Mouse (Mus musculus) megakaryocyte-erythroid progenitor cell, adult 5-6 weeks (primary cell): Measurements from ENCODE around the gene Sptssa. TPM values are rescaled to one million over a fixed set of nuclear protein-coding genes. Genes with fewer than 3 reads are reported as not detected.
A peak's percentile ranks its signal among the peaks of the same experiment; 100 is the strongest.
"Not testable (repeated sequence)": the region's sequence is repeated elsewhere in the genome, so short reads cannot be mapped to it uniquely, and the experiment has no call there.

Experiments used
- ATAC-seq: replicated peaks from 2 replicates; pipeline ENCODE4 v1.8.0; 2016; ENCODE audit warnings: mild to moderate bottlenecking, inconsistent platforms; ENCODE audit not compliant: severe bottlenecking, poor library complexity, low FRiP score, low TSS enrichment
- total RNA-seq, 2 experiments: library from RNA; stranded (forward) in 1 of 2; stranded (reverse) in 1 of 2; fragments of 200-1000, 215-1000 nt in 1 of 2; fragments of >200 nt in 1 of 2; fragmentation: Nextera tagmentation in 1 of 2; gene quantifications; 2 replicates each; pipeline ENCODE4 v1.2.3; 2014 to 2017

Gene Sptssa
- total RNA-seq (2014; fragmentation: Nextera tagmentation) (99.0 and 120 TPM in 2 replicates), total RNA-seq (2017) (133 and 170 TPM in 2 replicates)

DNA sequence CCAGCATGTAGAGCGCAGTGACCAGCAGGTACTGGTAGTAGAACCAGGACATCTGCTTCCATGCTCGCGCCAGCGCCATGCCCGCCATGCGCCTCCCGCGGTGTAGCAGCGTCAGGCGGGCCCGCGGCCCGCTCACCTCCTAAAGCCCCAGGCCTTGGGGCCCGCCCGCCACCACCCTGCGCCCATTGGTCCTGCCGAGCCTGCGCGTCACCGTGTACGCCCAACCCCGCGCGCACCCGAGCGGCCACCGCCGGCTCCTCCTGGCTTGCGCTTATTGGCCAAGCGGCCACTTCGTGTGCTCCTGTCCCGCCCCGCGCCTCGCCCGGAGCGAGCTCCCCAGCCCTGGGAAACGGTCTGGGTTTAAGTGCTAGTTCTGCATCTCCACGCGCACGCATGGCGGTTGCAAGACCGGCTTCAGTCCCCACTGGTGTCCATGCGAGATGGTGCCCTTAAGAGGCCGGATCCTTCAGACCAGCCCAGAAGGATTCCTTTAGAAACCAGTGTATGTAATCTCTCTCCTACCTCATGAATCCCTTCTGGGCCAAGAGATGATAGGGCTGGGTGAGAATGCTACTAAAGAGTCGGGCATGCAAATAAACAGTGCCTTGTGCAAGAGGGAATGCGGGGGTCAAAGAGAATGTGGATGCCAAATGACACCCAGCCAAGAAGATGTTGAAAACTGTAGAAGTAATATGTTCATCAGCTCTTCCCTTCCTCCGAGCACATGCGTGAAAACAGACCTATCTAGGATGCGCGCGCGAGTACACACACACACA lies at the start of gene Sptssa:
Gene Sptssa, minus strand, starts transcription at position 178 of the 776 bp plus-strand sequence.
- peak; percentile 88 for ATAC-seq

GRCm38 (mm10) chr12:54699394-54699793 lies 43.0 kb upstream of the Sptssa start:
- ATAC-seq: no peak

- no peak for ATAC-seq
These were observed 41.4 kb upstream of the Sptssa start for GRCm38 (mm10) chr12:54697791-54698250.

GRCm38 (mm10) chr12:54697003-54697597 lies 40.7 kb upstream of the Sptssa start:
- peak; percentile 56 for ATAC-seq

DNA sequence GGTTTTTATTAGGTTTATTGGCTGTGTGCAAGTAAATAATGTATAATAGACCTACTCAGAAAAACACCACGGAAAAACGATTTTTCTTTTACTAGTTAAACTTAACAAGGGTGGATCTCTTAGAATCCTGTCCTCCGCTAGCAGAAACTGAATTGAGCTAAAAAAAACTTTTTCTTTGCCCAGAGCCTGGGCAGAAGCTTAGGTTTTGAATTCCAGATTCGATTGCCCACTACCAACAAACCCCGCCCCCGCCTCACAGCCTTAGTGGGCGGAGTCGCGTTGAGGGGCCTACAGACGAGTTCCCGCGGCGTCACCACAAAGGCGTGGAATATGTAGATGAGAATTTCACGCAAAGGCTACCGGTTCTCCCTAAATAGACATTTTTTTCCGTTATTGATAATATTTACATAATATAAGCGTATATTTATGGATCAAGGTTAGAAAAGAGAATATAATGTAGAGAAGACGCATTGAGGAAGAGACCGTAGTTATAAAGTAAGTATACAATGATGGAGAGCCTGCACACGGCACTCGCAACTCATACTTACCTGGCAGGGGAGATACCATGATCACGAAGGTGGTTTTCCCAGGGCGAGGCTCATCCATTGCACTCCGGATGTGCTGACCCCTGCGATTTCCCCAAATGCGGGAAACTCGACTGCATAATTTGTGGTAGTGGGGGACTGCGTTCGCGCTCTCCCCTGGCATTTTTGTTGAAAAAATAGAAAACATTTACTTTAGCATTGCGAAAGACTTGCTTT lies 40.0 kb upstream of the Sptssa start:
- peak; percentile 61 for ATAC-seq

DNA sequence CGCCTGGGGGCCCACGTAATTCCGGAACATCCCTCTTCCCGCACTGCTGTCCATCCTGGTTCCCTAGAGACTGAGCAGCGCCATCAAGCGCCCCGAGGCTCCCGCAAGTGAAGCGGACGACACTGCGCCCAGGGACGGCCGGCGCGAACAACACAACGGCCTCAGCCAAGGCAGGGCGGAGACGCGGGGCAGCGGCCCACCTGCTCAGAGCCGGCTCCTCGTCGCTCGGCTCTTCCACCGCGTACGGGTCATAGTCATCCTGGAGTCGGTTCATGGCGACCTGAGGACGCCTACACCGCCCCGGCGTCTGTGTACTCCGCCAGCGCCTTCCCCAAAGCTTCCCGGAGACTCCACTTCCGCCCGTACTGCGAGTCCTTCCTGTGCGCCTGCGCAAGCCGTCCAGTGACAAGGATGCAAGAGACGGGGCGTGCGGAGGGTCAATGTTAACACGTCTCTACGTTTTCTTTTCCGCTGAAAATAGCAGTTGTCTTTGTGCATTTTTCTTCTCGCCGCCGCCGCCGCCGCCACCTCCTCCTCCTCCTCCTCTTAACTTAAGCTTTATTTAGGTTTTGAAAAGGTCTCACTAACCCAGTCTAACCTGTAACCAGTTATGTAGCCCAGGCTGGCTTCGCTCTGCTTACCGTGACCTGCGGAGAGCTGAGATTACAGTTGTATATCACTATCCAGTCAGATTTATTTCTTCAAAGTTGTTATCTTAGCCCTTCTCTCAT lies 39.3 kb upstream of the Sptssa start, which contains the start of gene Eapp:
Gene Eapp, minus strand, starts transcription at position 387 of the 731 bp plus-strand sequence.
- ATAC-seq: peak; percentile 75

DNA sequence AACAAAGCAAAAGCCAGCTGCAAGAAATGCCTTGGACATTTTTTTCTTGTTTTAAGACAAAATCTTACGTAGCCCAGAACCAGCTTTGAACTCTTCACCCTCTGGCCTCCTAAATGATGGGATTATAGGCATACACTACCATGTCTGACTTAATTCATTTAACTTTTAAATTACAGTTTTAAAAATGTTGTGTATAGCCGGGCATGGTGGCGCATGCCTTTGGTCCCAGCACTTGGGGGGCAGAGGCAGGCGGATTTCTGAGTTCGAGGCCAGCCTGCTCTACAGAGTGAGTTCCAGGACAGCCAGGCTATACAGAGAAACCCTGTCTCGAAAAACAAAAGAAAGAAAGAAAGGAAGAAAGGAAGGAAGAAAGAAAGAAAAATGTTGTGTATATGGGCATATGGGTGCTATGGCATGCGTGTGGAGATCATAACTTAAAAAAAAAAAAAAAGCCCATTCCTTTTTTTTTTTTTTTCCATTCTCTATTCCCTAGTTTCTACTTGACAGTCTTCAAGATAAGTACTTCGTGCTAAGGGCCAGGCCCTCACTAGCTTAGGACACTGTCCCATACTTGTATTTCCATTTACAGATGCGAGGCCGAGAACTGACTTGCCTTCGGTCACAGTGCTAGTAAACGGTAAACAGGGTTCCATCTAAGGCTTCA lies 38.6 kb upstream of the Sptssa start:
- no peak for ATAC-seq

- ATAC-seq: no peak
These were observed 32.7 kb upstream of the Sptssa start for GRCm38 (mm10) chr12:54689082-54689481.

DNA sequence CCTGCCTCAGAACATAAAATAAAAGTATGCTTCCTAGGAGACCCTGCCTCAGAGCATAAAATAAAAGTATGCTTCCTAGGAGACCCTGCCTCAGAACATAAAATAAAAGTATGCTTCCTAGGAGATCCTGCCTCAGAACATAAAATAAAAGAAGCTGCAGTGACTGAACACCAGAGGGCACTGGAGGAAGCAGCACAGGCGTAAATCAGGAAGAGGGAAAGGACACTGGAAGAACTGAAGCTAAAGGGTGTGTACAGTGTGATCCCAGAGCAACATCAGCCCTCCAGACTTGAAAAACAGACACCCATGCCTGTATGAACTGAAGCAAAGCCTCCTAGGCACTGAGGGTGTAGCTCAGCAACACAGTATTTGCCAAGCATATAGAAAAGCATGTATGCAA lies 26.8 kb upstream of the Sptssa start:
- ATAC-seq: peak; percentile 63; the same call in 1 of the 2 replicates

GRCm38 (mm10) chr12:54676709-54677108 lies 20.3 kb upstream of the Sptssa start:
- ATAC-seq: no peak

GRCm38 (mm10) chr12:54675396-54675795 lies 19.0 kb upstream of the Sptssa start:
- ATAC-seq: no peak

- ATAC-seq: no peak
These were observed 14.9 kb upstream of the Sptssa start for GRCm38 (mm10) chr12:54671262-54671661.

DNA sequence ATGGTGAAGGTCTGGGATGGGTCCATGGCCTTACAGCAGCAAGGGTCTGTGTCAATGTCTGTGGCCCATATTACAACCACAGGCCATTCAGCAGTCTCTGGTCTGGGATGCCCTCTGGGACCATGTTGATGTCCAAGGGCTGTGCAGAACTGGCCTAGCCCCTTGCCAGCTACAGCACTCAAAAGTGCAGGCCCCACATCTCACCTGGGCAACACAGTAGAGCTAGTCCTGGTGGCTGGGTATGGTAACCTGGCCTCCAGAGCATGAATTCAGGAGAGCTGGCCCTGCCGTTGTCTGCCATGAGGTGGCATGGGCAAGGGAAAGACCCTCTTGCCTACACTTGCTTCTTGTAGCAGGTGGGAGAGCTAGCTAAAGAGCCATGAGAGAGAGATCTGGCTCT lies 11.8 kb upstream of the Sptssa start:
- no peak for ATAC-seq

DNA sequence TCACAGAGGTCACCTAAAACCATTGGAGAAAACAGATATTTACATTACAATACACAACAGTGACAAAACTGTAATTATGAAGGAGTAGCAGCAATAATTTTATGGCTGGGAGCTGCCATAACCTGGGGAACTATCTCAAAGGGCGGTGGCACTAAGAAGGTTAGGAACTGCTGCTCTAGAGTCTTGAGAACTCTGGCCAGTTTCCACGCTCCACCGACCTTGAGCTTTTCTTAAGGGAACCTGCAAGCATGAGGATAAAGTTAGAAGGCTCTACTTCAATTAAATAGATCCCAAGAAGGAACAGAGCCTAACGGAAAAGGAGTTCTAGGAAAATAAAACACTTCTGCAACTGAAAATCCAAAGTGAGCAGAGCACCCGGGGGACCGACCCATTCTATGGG lies 9.2 kb upstream of the Sptssa start:
- no peak for ATAC-seq

DNA sequence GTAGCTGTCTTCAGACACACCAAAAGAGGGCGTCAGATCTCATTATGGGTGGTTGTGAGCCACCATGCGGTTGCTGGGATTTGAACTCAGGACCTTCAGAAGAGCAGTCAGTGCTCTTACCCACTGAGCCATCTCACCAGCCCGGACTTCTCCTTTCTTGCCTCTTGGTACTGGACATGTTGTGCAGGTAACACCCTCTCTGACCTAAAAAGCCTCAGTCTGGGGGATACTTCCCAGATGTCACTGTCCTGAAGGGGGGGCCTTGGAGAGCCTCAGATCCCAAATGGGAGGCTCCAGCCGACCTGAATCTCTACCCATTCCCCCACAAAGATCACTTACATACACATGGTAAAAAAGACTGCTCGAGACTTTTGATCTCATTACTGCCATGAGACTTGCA lies 5.1 kb upstream of the Sptssa start:
- ATAC-seq: not testable (repeated sequence)

DNA sequence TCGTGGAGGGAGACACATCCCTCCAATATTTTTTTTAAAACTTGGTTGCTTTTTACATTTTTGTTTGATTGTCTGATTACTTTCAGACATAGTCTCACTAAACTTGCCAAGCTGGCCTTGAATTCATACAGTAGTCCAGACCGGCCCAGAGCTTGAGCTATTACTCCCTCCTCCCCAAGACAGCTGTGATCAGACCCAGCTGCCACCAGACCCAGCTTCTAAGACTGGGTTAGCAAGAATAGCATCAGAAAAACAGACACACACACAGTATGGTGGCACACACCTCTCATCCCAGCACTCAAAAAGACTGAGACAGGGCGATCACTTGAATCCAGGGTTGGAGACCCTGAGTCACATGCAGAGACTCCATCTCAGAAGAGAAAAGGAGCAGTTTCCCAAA lies 3.5 kb upstream of the Sptssa start:
- ATAC-seq: no peak

GRCm38 (mm10) chr12:54658425-54659092 lies 2.2 kb upstream of the Sptssa start:
- ATAC-seq: no peak

DNA sequence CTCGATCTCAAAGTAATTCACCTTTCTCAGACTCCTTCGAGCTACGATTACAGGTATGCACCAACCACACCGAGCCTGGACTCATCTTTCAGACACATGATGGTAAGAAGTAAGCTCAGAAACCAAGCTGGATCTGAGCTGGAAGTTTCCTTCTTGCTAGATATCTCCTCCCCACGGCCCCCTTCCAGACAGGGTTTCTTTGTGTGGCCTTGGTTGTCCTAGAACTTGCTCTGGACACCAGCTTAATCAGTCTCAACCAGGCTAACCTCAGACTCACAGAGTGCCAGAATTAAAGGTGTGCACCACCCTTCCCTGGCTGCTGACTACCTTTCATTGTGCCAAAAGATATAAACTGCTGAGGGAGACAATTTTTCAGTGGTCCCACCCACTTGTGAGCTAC lies 1.6 kb upstream of the Sptssa start:
- 0 out of 2 replicates have a peak, but pooled peaks have one; percentile 22 for ATAC-seq
